Mouse (Mus musculus) MEL (cell line): Measurements from ENCODE around the gene Plin2. TPM values are rescaled to one million over a fixed set of nuclear protein-coding genes. Genes with fewer than 3 reads are reported as not detected.

Source experiments
- DNase-seq: peaks from one replicate; pipeline ENCODE4 v3.0.0; 2011; ENCODE audit warnings: low read depth, low spot score
- H3K27ac ChIP-seq: 2 replicates; pipeline ENCODE4 v1.5.1; 2012; ENCODE audit warnings: low read depth, mild to moderate bottlenecking, control low read depth, low read length, moderate library complexity; ENCODE audit not compliant: control insufficient read depth
- H3K27me3 ChIP-seq, 2 experiments: fragments of 150-350 bp in 1 of 2; sonication (generic) in 1 of 2; 2 replicates each; pipeline ENCODE4 v1.6.1; 2012; ENCODE audit warnings: low read length in 2 of 2, mild to moderate bottlenecking in 2 of 2, improper control_type of control experiment in 1 of 2, moderate library complexity in 1 of 2; ENCODE audit not compliant: insufficient read depth in 2 of 2, control insufficient read depth in 1 of 2
- H3K36me3 ChIP-seq, 2 experiments: 2 replicates each; pipeline ENCODE4 v1.6.1; 2012 to 2014; ENCODE audit warnings: low read length in 2 of 2, improper control_type of control experiment in 1 of 2, inconsistent platforms in 1 of 2, mild to moderate bottlenecking in 1 of 2; ENCODE audit not compliant: insufficient read depth in 2 of 2, control insufficient read depth in 1 of 2
- H3K4me1 ChIP-seq, 2 experiments: fragments of 150-350 bp in 1 of 2; sonication (generic) in 1 of 2; 2 replicates each; pipeline ENCODE4 v1.6.1; 2012; ENCODE audit warnings: low read length in 2 of 2, improper control_type of control experiment in 1 of 2, mild to moderate bottlenecking in 1 of 2; ENCODE audit not compliant: insufficient read depth in 2 of 2, control insufficient read depth in 1 of 2
- H3K4me3 ChIP-seq, 2 experiments: fragments of 150-350 bp in 1 of 2; sonication (generic) in 1 of 2; 2 replicates each; pipeline ENCODE4 v1.5.1; 2012; ENCODE audit warnings: low read depth in 2 of 2, low read length in 2 of 2, mild to moderate bottlenecking in 2 of 2, moderate library complexity in 2 of 2, control low read depth in 1 of 2, improper control_type of control experiment in 1 of 2; ENCODE audit not compliant: control insufficient read depth in 1 of 2, insufficient read depth in 1 of 2
- H3K79me2 ChIP-seq: 2 replicates; pipeline ENCODE4 v1.6.1; 2012; ENCODE audit warnings: mild to moderate bottlenecking, low read length, moderate library complexity; ENCODE audit not compliant: control insufficient read depth, poor library complexity, insufficient read depth
- H3K9ac ChIP-seq: 2 replicates; pipeline ENCODE4 v1.6.1; 2012; ENCODE audit warnings: low read depth, mild to moderate bottlenecking, control low read depth, low read length, moderate library complexity; ENCODE audit not compliant: control insufficient read depth, poor library complexity, severe bottlenecking
- H3K9me3 ChIP-seq: fragments of 150-350 bp; sonication (generic); replicated peaks from 2 replicates; pipeline ENCODE4 v1.6.1; 2012; ENCODE audit warnings: mild to moderate bottlenecking, low read length, improper control_type of control experiment, moderate library complexity; ENCODE audit not compliant: insufficient read depth
- BHLHE40 ChIP-seq: IDR thresholded peaks from 2 replicates; pipeline ENCODE4 v1.6.1; 2012; ENCODE audit warnings: low read depth, mild to moderate bottlenecking, inconsistent platforms, low read length, improper control_type of control experiment, borderline replicate concordance
- CHD1 ChIP-seq: IDR thresholded peaks from 2 replicates; pipeline ENCODE4 v1.6.1; 2012; ENCODE audit warnings: low read depth, mild to moderate bottlenecking, inconsistent platforms, low read length, improper control_type of control experiment
- CTCF ChIP-seq, 3 experiments: IDR thresholded peaks in 2 of 3; conservative IDR thresholded peaks in 1 of 3; 2 replicates each; pipeline ENCODE4 v1.5.1; 2011 to 2012; ENCODE audit warnings: low read length in 3 of 3, low read depth in 2 of 3, mild to moderate bottlenecking in 2 of 3, improper control_type of control experiment in 1 of 3, inconsistent platforms in 1 of 3, mixed read lengths in 1 of 3, moderate library complexity in 1 of 3; ENCODE audit not compliant: control insufficient read depth in 1 of 3, insufficient read depth in 1 of 3, poor library complexity in 1 of 3, severe bottlenecking in 1 of 3
- E2F4 ChIP-seq: IDR thresholded peaks from 2 replicates; pipeline ENCODE4 v1.6.1; 2011; ENCODE audit warnings: low read depth, low read length, improper control_type of control experiment, borderline replicate concordance
- EP300 ChIP-seq, 2 experiments: IDR thresholded peaks; 2 replicates each; pipeline ENCODE4 v1.6.1; 2011; ENCODE audit warnings: improper control_type of control experiment in 2 of 2, low read length in 2 of 2, low read depth in 1 of 2, mild to moderate bottlenecking in 1 of 2
- ETS1 ChIP-seq: IDR thresholded peaks from 2 replicates; pipeline ENCODE4 v1.6.1; 2012; ENCODE audit warnings: low read depth, mild to moderate bottlenecking, inconsistent platforms, low read length, improper control_type of control experiment, moderate library complexity
- GABPA ChIP-seq: IDR thresholded peaks from 2 replicates; pipeline ENCODE4 v1.6.1; 2012; ENCODE audit warnings: low read depth, mild to moderate bottlenecking, inconsistent platforms, low read length, improper control_type of control experiment, moderate library complexity
- GATA1 ChIP-seq: IDR thresholded peaks from 2 replicates; pipeline ENCODE4 v1.6.1; 2011; ENCODE audit warnings: low read depth, low read length, improper control_type of control experiment
- HCFC1 ChIP-seq: IDR thresholded peaks from 2 replicates; pipeline ENCODE4 v1.6.1; 2012; ENCODE audit warnings: low read depth, mild to moderate bottlenecking, inconsistent platforms, low read length, improper control_type of control experiment, moderate library complexity
- JUND ChIP-seq: IDR thresholded peaks from 2 replicates; pipeline ENCODE4 v1.6.1; 2011; ENCODE audit warnings: low read depth, mild to moderate bottlenecking, improper control_type of control experiment, low read length
- KAT2A ChIP-seq: conservative IDR thresholded peaks from 2 replicates; pipeline ENCODE4 v1.6.1; 2012; ENCODE audit warnings: low read depth, low read length, improper control_type of control experiment, inconsistent platforms
- MAX ChIP-seq: IDR thresholded peaks from 2 replicates; pipeline ENCODE4 v1.6.1; 2011; ENCODE audit warnings: low read length, improper control_type of control experiment
- MAZ ChIP-seq: IDR thresholded peaks from 2 replicates; pipeline ENCODE4 v1.6.1; 2012; ENCODE audit warnings: low read depth, mild to moderate bottlenecking, inconsistent platforms, low read length, improper control_type of control experiment
- MEF2A ChIP-seq: IDR thresholded peaks from 2 replicates; pipeline ENCODE4 v1.6.1; 2014; ENCODE audit warnings: low read depth, mild to moderate bottlenecking, inconsistent platforms, low read length, improper control_type of control experiment; ENCODE audit not compliant: poor library complexity, insufficient replicate concordance, severe bottlenecking; ENCODE audit errors: extremely low read depth
- MXI1 ChIP-seq: IDR thresholded peaks from 2 replicates; pipeline ENCODE4 v1.6.1; 2011; ENCODE audit warnings: mild to moderate bottlenecking, low read depth, low read length, improper control_type of control experiment
- MYB ChIP-seq: IDR thresholded peaks from 2 replicates; pipeline ENCODE4 v1.6.1; 2011; ENCODE audit warnings: mild to moderate bottlenecking, low read depth, low read length, improper control_type of control experiment
- NRF1 ChIP-seq: IDR thresholded peaks from 2 replicates; pipeline ENCODE4 v1.6.1; 2014; ENCODE audit warnings: low read depth, mild to moderate bottlenecking, inconsistent platforms, low read length, improper control_type of control experiment, moderate library complexity; ENCODE audit not compliant: poor library complexity, insufficient read depth, severe bottlenecking
- POLR2A ChIP-seq, 2 experiments: IDR thresholded peaks; 2 replicates each; pipeline ENCODE4 v1.6.1; 2011 to 2012; ENCODE audit warnings: low read length in 2 of 2, mild to moderate bottlenecking in 2 of 2, control low read depth in 1 of 2, improper control_type of control experiment in 1 of 2, low read depth in 1 of 2, moderate library complexity in 1 of 2; ENCODE audit not compliant: control insufficient read depth in 1 of 2, insufficient read depth in 1 of 2, poor library complexity in 1 of 2
- POLR2AphosphoS2 ChIP-seq: IDR thresholded peaks from 2 replicates; pipeline ENCODE4 v1.6.1; 2011; ENCODE audit warnings: low read length, improper control_type of control experiment
- RAD21 ChIP-seq: IDR thresholded peaks from 2 replicates; pipeline ENCODE4 v1.6.1; 2011; ENCODE audit warnings: mild to moderate bottlenecking, low read depth, low read length, improper control_type of control experiment
- RCOR1 ChIP-seq: IDR thresholded peaks from 2 replicates; pipeline ENCODE4 v1.6.1; 2012; ENCODE audit warnings: low read depth, mild to moderate bottlenecking, inconsistent platforms, low read length, improper control_type of control experiment
- SMC3 ChIP-seq: IDR thresholded peaks from 2 replicates; pipeline ENCODE4 v1.6.1; 2011; ENCODE audit warnings: low read depth, low read length, improper control_type of control experiment
- TBP ChIP-seq: IDR thresholded peaks from 2 replicates; pipeline ENCODE4 v1.8.0; 2011; ENCODE audit warnings: low read depth, low read length, improper control_type of control experiment
- TCF12 ChIP-seq: IDR thresholded peaks from 2 replicates; pipeline ENCODE4 v1.6.1; 2014; ENCODE audit warnings: low read depth, mild to moderate bottlenecking, inconsistent platforms, low read length, improper control_type of control experiment, moderate library complexity
- UBTF ChIP-seq: IDR thresholded peaks from 2 replicates; pipeline ENCODE4 v1.6.1; 2012; ENCODE audit warnings: low read depth, mild to moderate bottlenecking, inconsistent platforms, low read length, improper control_type of control experiment, moderate library complexity, borderline replicate concordance; ENCODE audit not compliant: insufficient read depth
- USF1 ChIP-seq: IDR thresholded peaks from 2 replicates; pipeline ENCODE4 v1.6.1; 2014; ENCODE audit warnings: low read depth, mild to moderate bottlenecking, inconsistent platforms, low read length, improper control_type of control experiment, moderate library complexity
- USF2 ChIP-seq, 2 experiments: IDR thresholded peaks; 2 replicates each; pipeline ENCODE4 v1.6.1; 2011 to 2012; ENCODE audit warnings: improper control_type of control experiment in 2 of 2, low read length in 2 of 2, borderline replicate concordance in 1 of 2, inconsistent platforms in 1 of 2, low read depth in 1 of 2, mild to moderate bottlenecking in 1 of 2; ENCODE audit not compliant: insufficient read depth in 1 of 2
- ZKSCAN1 ChIP-seq: IDR thresholded peaks from 2 replicates; pipeline ENCODE4 v1.6.1; 2012; ENCODE audit warnings: low read depth, mild to moderate bottlenecking, inconsistent platforms, low read length, improper control_type of control experiment, moderate library complexity
- ZNF384 ChIP-seq: IDR thresholded peaks from 2 replicates; pipeline ENCODE4 v1.6.1; 2012; ENCODE audit warnings: low read depth, mild to moderate bottlenecking, inconsistent platforms, low read length, improper control_type of control experiment
- polyA plus RNA-seq, 2 experiments: library from polyadenylated mRNA; stranded (reverse) in 1 of 2; unstranded in 1 of 2; fragments of >175 nt in 1 of 2; fragments of >200 nt in 1 of 2; gene quantifications; 2 replicates each; pipeline versions ENCODE4 v1.2.1 to v1.2.4; 2012; ENCODE audit warnings: low replicate concordance in 2 of 2, low read depth in 1 of 2; ENCODE audit not compliant: insufficient read length in 2 of 2, insufficient read depth in 1 of 2, missing spikeins in 1 of 2
- total RNA-seq: library from RNA; depleted of rRNA; stranded (reverse); fragments of 300-350 nt; gene quantifications from 2 replicates; pipeline ENCODE4 v1.2.3, GENCODE M21; 2012

The Plin2 gene
- total and polyA plus RNA-seq, 3 experiments, result 75.9 to 92.2 TPM; not detected in 1

GRCm38 (mm10) chr4:86686564-86686963 lies 16.7 kb upstream of the Plin2 start:
- peak overlapping the region; percentile 27 to 33; a peak in 3 of 4 replicates for H3K4me3 ChIP-seq
- no peaks in the 10 kb centered on the region for H3K27me3 ChIP-seq
- peaks cover 12 to 33% of the 10 kb centered on the region in 2 experiments for H3K4me1 ChIP-seq
- peak; percentile 85 for DNase-seq
- TF ChIP-seq HCFC1 (no peak), POLR2A (IDR thresholded peaks at IDR 0.05; ENCODE audit: control insufficient read depth in 1 of 2, insufficient read depth in 1 of 2, low read depth in 1 of 2, low read length in 2 of 2, poor library complexity in 1 of 2) (no peak), MAZ (no peak), SMC3 (no peak), ETS1 (peak; percentile 97), BHLHE40 (no peak), GABPA (no peak), POLR2AphosphoS2 (no peak), RCOR1 (no peak; the same call in 1 of the 2 replicates), MYB (no peak), JUND (0 out of 2 replicates have a peak, but pooled peaks have one; percentile 30), TCF12 (peak; percentile 48; the same call in 1 of the 2 replicates), MEF2A (no peak), NRF1 (no peak), UBTF (no peak), CHD1 (no peak), USF1 (no peak), CTCF (IDR thresholded peaks at IDR 0.05 in 2 of 3, conservative IDR thresholded peaks at IDR 0.05 in 1 of 3; ENCODE audit: control insufficient read depth in 1 of 3, insufficient read depth in 1 of 3, low read depth in 2 of 3, low read length in 3 of 3, poor library complexity in 1 of 3, severe bottlenecking in 1 of 3) (no peak), USF2 (IDR thresholded peaks at IDR 0.05; ENCODE audit: borderline replicate concordance in 1 of 2, insufficient read depth in 1 of 2, low read depth in 1 of 2, low read length in 2 of 2) (no peak), EP300 (IDR thresholded peaks at IDR 0.05; ENCODE audit: low read depth in 1 of 2, low read length in 2 of 2) (peak in 1 of 2 experiments; percentile 69; a peak in 2 of 4 replicates), ZKSCAN1 (no peak), E2F4 (no peak), RAD21 (no peak), ZNF384 (no peak), GATA1 (peak; percentile 83), MXI1 (no peak), KAT2A (no peak), MAX (no peak), TBP (no peak)
- peak overlapping the region; percentile 56 for H3K9ac ChIP-seq
- peaks cover 0 to 29% of the 10 kb centered on the region in 2 experiments; a peak in 2 of 4 replicates for H3K36me3 ChIP-seq
- H3K79me2 ChIP-seq, result no peaks in the 10 kb centered on the region
- H3K9me3 ChIP-seq, result no peaks in the 10 kb centered on the region
- H3K27ac ChIP-seq, result peak overlapping the region; percentile 73
